Mouse (Mus musculus): Measurements from ENCODE around the gene Ramp2.

DNA sequence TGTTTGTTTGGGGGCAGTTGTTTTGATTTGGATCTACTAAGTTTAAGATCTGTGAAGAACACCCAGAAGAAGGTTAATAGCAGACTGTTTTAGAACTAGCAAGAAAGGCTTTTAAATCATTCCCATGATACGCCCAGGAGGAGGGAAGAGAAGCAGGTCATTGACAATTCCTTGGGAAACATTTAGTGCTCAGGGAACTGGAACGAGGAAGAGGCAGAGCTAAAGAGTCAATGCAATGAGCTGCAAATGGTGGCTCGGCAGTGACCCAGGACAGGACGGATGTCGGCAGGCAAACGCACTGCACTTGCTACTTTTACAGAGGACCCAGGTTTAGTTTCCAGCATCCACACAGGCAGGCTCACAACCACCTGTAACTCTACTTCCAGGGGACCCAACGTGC, 35.0 kb downstream of the Ramp2 start:
- TF ChIP-seq CTCF (conservative IDR thresholded peaks at IDR 0.05; ENCODE audit: insufficient read depth, insufficient read length, low read depth, low read length) (no peak), POLR2A (IDR thresholded peaks at IDR 0.05; ENCODE audit: low read depth, low read length) (no peak)

All from kidney, adult 2 months (tissue).